Mouse (Mus musculus) MEL (cell line): Measurements from ENCODE around the gene Nav1. TPM values are rescaled to one million over a fixed set of nuclear protein-coding genes. Genes with fewer than 3 reads are reported as not detected.

ENCODE experiments used
- DNase-seq: peaks from one replicate; pipeline ENCODE4 v3.0.0; 2011; ENCODE audit warnings: low read depth, low spot score
- H3K27ac ChIP-seq: 2 replicates; pipeline ENCODE4 v1.5.1; 2012; ENCODE audit warnings: low read depth, mild to moderate bottlenecking, control low read depth, low read length, moderate library complexity; ENCODE audit not compliant: control insufficient read depth
- H3K27me3 ChIP-seq, 2 experiments: fragments of 150-350 bp in 1 of 2; sonication (generic) in 1 of 2; 2 replicates each; pipeline ENCODE4 v1.6.1; 2012; ENCODE audit warnings: low read length in 2 of 2, mild to moderate bottlenecking in 2 of 2, improper control_type of control experiment in 1 of 2, moderate library complexity in 1 of 2; ENCODE audit not compliant: insufficient read depth in 2 of 2, control insufficient read depth in 1 of 2
- H3K36me3 ChIP-seq, 2 experiments: 2 replicates each; pipeline ENCODE4 v1.6.1; 2012 to 2014; ENCODE audit warnings: low read length in 2 of 2, improper control_type of control experiment in 1 of 2, inconsistent platforms in 1 of 2, mild to moderate bottlenecking in 1 of 2; ENCODE audit not compliant: insufficient read depth in 2 of 2, control insufficient read depth in 1 of 2
- H3K4me1 ChIP-seq, 2 experiments: fragments of 150-350 bp in 1 of 2; sonication (generic) in 1 of 2; 2 replicates each; pipeline ENCODE4 v1.6.1; 2012; ENCODE audit warnings: low read length in 2 of 2, improper control_type of control experiment in 1 of 2, mild to moderate bottlenecking in 1 of 2; ENCODE audit not compliant: insufficient read depth in 2 of 2, control insufficient read depth in 1 of 2
- H3K4me3 ChIP-seq, 2 experiments: fragments of 150-350 bp in 1 of 2; sonication (generic) in 1 of 2; 2 replicates each; pipeline ENCODE4 v1.5.1; 2012; ENCODE audit warnings: low read depth in 2 of 2, low read length in 2 of 2, mild to moderate bottlenecking in 2 of 2, moderate library complexity in 2 of 2, control low read depth in 1 of 2, improper control_type of control experiment in 1 of 2; ENCODE audit not compliant: control insufficient read depth in 1 of 2, insufficient read depth in 1 of 2
- H3K79me2 ChIP-seq: 2 replicates; pipeline ENCODE4 v1.6.1; 2012; ENCODE audit warnings: mild to moderate bottlenecking, low read length, moderate library complexity; ENCODE audit not compliant: control insufficient read depth, poor library complexity, insufficient read depth
- H3K9ac ChIP-seq: 2 replicates; pipeline ENCODE4 v1.6.1; 2012; ENCODE audit warnings: low read depth, mild to moderate bottlenecking, control low read depth, low read length, moderate library complexity; ENCODE audit not compliant: control insufficient read depth, poor library complexity, severe bottlenecking
- H3K9me3 ChIP-seq: fragments of 150-350 bp; sonication (generic); replicated peaks from 2 replicates; pipeline ENCODE4 v1.6.1; 2012; ENCODE audit warnings: mild to moderate bottlenecking, low read length, improper control_type of control experiment, moderate library complexity; ENCODE audit not compliant: insufficient read depth
- BHLHE40 ChIP-seq: IDR thresholded peaks from 2 replicates; pipeline ENCODE4 v1.6.1; 2012; ENCODE audit warnings: low read depth, mild to moderate bottlenecking, inconsistent platforms, low read length, improper control_type of control experiment, borderline replicate concordance
- CHD1 ChIP-seq: IDR thresholded peaks from 2 replicates; pipeline ENCODE4 v1.6.1; 2012; ENCODE audit warnings: low read depth, mild to moderate bottlenecking, inconsistent platforms, low read length, improper control_type of control experiment
- CHD2 ChIP-seq: IDR thresholded peaks from 2 replicates; pipeline ENCODE4 v1.6.1; 2011; ENCODE audit warnings: low read length, improper control_type of control experiment
- CTCF ChIP-seq, 3 experiments: IDR thresholded peaks in 2 of 3; conservative IDR thresholded peaks in 1 of 3; 2 replicates each; pipeline ENCODE4 v1.5.1; 2011 to 2012; ENCODE audit warnings: low read length in 3 of 3, low read depth in 2 of 3, mild to moderate bottlenecking in 2 of 3, improper control_type of control experiment in 1 of 3, inconsistent platforms in 1 of 3, mixed read lengths in 1 of 3, moderate library complexity in 1 of 3; ENCODE audit not compliant: control insufficient read depth in 1 of 3, insufficient read depth in 1 of 3, poor library complexity in 1 of 3, severe bottlenecking in 1 of 3
- E2F4 ChIP-seq: IDR thresholded peaks from 2 replicates; pipeline ENCODE4 v1.6.1; 2011; ENCODE audit warnings: low read depth, low read length, improper control_type of control experiment, borderline replicate concordance
- ELF1 ChIP-seq: IDR thresholded peaks from 2 replicates; pipeline ENCODE4 v1.6.1; 2014; ENCODE audit warnings: low read depth, mild to moderate bottlenecking, inconsistent platforms, low read length, improper control_type of control experiment, moderate library complexity
- EP300 ChIP-seq, 2 experiments: IDR thresholded peaks; 2 replicates each; pipeline ENCODE4 v1.6.1; 2011; ENCODE audit warnings: improper control_type of control experiment in 2 of 2, low read length in 2 of 2, low read depth in 1 of 2, mild to moderate bottlenecking in 1 of 2
- HCFC1 ChIP-seq: IDR thresholded peaks from 2 replicates; pipeline ENCODE4 v1.6.1; 2012; ENCODE audit warnings: low read depth, mild to moderate bottlenecking, inconsistent platforms, low read length, improper control_type of control experiment, moderate library complexity
- MAFK ChIP-seq: IDR thresholded peaks from 2 replicates; pipeline ENCODE4 v1.6.1; 2011; ENCODE audit warnings: low read depth, mild to moderate bottlenecking, low read length, improper control_type of control experiment, borderline replicate concordance
- MAZ ChIP-seq: IDR thresholded peaks from 2 replicates; pipeline ENCODE4 v1.6.1; 2012; ENCODE audit warnings: low read depth, mild to moderate bottlenecking, inconsistent platforms, low read length, improper control_type of control experiment
- MYB ChIP-seq: IDR thresholded peaks from 2 replicates; pipeline ENCODE4 v1.6.1; 2011; ENCODE audit warnings: mild to moderate bottlenecking, low read depth, low read length, improper control_type of control experiment
- POLR2AphosphoS2 ChIP-seq: IDR thresholded peaks from 2 replicates; pipeline ENCODE4 v1.6.1; 2011; ENCODE audit warnings: low read length, improper control_type of control experiment
- RAD21 ChIP-seq: IDR thresholded peaks from 2 replicates; pipeline ENCODE4 v1.6.1; 2011; ENCODE audit warnings: mild to moderate bottlenecking, low read depth, low read length, improper control_type of control experiment
- TAL1 ChIP-seq: IDR thresholded peaks from 2 replicates; pipeline ENCODE4 v1.6.1; 2012; ENCODE audit warnings: mild to moderate bottlenecking, inconsistent platforms, low read length, moderate library complexity, mixed read lengths
- TCF12 ChIP-seq: IDR thresholded peaks from 2 replicates; pipeline ENCODE4 v1.6.1; 2014; ENCODE audit warnings: low read depth, mild to moderate bottlenecking, inconsistent platforms, low read length, improper control_type of control experiment, moderate library complexity
- USF1 ChIP-seq: IDR thresholded peaks from 2 replicates; pipeline ENCODE4 v1.6.1; 2014; ENCODE audit warnings: low read depth, mild to moderate bottlenecking, inconsistent platforms, low read length, improper control_type of control experiment, moderate library complexity
- USF2 ChIP-seq, 2 experiments: IDR thresholded peaks; 2 replicates each; pipeline ENCODE4 v1.6.1; 2011 to 2012; ENCODE audit warnings: improper control_type of control experiment in 2 of 2, low read length in 2 of 2, borderline replicate concordance in 1 of 2, inconsistent platforms in 1 of 2, low read depth in 1 of 2, mild to moderate bottlenecking in 1 of 2; ENCODE audit not compliant: insufficient read depth in 1 of 2
- ZC3H11A ChIP-seq: IDR thresholded peaks from 2 replicates; pipeline ENCODE4 v1.6.1; 2012; ENCODE audit warnings: low read depth, mild to moderate bottlenecking, inconsistent platforms, low read length, improper control_type of control experiment
- ZNF384 ChIP-seq: IDR thresholded peaks from 2 replicates; pipeline ENCODE4 v1.6.1; 2012; ENCODE audit warnings: low read depth, mild to moderate bottlenecking, inconsistent platforms, low read length, improper control_type of control experiment
- polyA plus RNA-seq, 2 experiments: library from polyadenylated mRNA; stranded (reverse) in 1 of 2; unstranded in 1 of 2; fragments of >175 nt in 1 of 2; fragments of >200 nt in 1 of 2; gene quantifications; 2 replicates each; pipeline versions ENCODE4 v1.2.1 to v1.2.4; 2012; ENCODE audit warnings: low replicate concordance in 2 of 2, low read depth in 1 of 2; ENCODE audit not compliant: insufficient read length in 2 of 2, insufficient read depth in 1 of 2, missing spikeins in 1 of 2
- total RNA-seq: library from RNA; depleted of rRNA; stranded (reverse); fragments of 300-350 nt; gene quantifications from 2 replicates; pipeline ENCODE4 v1.2.3, GENCODE M21; 2012

Nav1 gene
- total and polyA plus RNA-seq, 3 experiments: 0.89 to 9.6 TPM; not detected in 1

DNA sequence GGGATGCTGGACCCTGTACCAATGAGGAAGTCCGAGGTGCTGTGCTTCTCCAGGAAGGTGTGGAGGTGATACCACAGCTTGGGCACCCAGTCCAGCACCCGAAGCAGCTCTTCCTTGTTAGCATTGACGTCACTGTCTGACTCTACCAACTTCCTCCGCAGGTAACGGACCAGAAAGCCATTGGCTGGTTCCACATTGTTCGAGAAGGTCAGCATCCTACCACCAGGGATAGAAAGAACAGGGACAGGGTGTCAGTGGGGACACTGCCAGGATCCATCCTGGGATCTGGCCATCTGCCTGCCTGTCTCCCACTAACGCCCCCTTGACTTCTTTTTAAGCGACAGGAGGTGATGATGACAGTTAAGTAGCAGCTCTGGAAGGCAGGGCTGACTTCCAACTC is 157.2 kb downstream of the Nav1 start:
- Histone ChIP-seq H3K4me3 (no peak overlapping the region), H3K9ac (no peak overlapping the region), H3K36me3 (no peaks in the 10 kb centered on the region), H3K79me2 (no peaks in the 10 kb centered on the region), H3K27ac (no peak overlapping the region), H3K4me1 (peaks cover 0 to 7% of the 10 kb centered on the region in 2 experiments; a peak in 2 of 4 replicates), H3K9me3 (no peaks in the 10 kb centered on the region), H3K27me3 (no peaks in the 10 kb centered on the region)
- no peak for DNase-seq
- TF ChIP-seq ELF1 (no peak), E2F4 (no peak), TAL1 (no peak)

DNA sequence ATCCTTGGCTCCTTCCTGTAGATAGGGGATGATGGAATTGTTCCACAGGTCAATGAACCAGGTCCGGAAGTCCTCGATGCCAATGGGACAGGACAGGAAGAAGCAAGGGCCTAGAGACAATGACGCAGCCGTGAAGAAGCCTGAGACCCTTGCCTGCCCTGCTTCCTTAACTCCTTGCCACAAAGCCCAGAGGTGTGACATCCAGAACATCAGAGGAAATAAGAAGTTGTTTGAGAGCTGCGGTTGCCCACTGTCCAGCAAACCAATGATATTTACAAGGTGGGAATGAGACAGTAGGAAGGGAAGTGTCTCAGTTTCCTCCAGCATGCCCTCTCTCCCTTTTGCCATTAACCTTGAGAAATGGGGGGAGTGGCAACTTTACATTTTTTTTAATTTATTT is 158.2 kb downstream of the Nav1 start:
- no peak overlapping the region for H3K9ac ChIP-seq
- H3K4me1 ChIP-seq: peaks cover 0 to 7% of the 10 kb centered on the region in 2 experiments; a peak in 2 of 4 replicates
- no peaks in the 10 kb centered on the region for H3K79me2 ChIP-seq
- no peak overlapping the region for H3K4me3 ChIP-seq
- no peaks in the 10 kb centered on the region for H3K36me3 ChIP-seq
- no peaks in the 10 kb centered on the region for H3K27me3 ChIP-seq
- H3K27ac ChIP-seq: no peak overlapping the region
- DNase-seq: no peak
- H3K9me3 ChIP-seq: no peaks in the 10 kb centered on the region
- TF ChIP-seq CTCF (IDR thresholded peaks at IDR 0.05 in 2 of 3, conservative IDR thresholded peaks at IDR 0.05 in 1 of 3; ENCODE audit: control insufficient read depth in 1 of 3, insufficient read depth in 1 of 3, low read depth in 2 of 3, low read length in 3 of 3, poor library complexity in 1 of 3, severe bottlenecking in 1 of 3) (no peak), E2F4 (no peak), RAD21 (no peak), MAFK (no peak), ZNF384 (no peak), MAZ (no peak), USF2 (IDR thresholded peaks at IDR 0.05; ENCODE audit: borderline replicate concordance in 1 of 2, insufficient read depth in 1 of 2, low read depth in 1 of 2, low read length in 2 of 2) (no peak), CHD1 (no peak), CHD2 (no peak), ELF1 (no peak), HCFC1 (no peak), USF1 (no peak), TCF12 (no peak), EP300 (IDR thresholded peaks at IDR 0.05; ENCODE audit: low read depth in 1 of 2, low read length in 2 of 2) (no peak), MYB (no peak), ZC3H11A (no peak), BHLHE40 (no peak), POLR2AphosphoS2 (no peak)
